Mouse (Mus musculus) liver, adult 2 months (tissue): Measurements from ENCODE around the gene Gramd4. TPM values are rescaled to one million over a fixed set of nuclear protein-coding genes. Genes with fewer than 3 reads are reported as not detected.
"Not testable (repeated sequence)": the region's sequence is repeated elsewhere in the genome, so short reads cannot be mapped to it uniquely, and the experiment has no call there.

Source experiments
- DNase-seq: peaks from one replicate; pipeline ENCODE4 v3.0.0-alpha.2; 2011; ENCODE audit warnings: low read depth, low spot score; ENCODE audit errors: extremely low read depth
- H3K27ac ChIP-seq: fragments of 200-500 bp; replicated peaks from 2 replicates; pipeline ENCODE4 v1.5.1; 2012; ENCODE audit warnings: low read depth, mild to moderate bottlenecking, control low read depth, inconsistent platforms, low read length; ENCODE audit not compliant: insufficient read depth
- H3K27me3 ChIP-seq: fragments of 200-500 bp; 2 replicates; pipeline ENCODE4 v1.6.1; 2012; ENCODE audit warnings: mild to moderate bottlenecking, moderate library complexity, low read length, inconsistent platforms; ENCODE audit not compliant: control insufficient read depth, insufficient read depth
- H3K36me3 ChIP-seq: fragments of 200-500 bp; 2 replicates; pipeline ENCODE4 v1.6.1; 2012; ENCODE audit warnings: low read length, inconsistent platforms; ENCODE audit not compliant: control insufficient read depth, insufficient read depth
- H3K4me1 ChIP-seq: fragments of 200-500 bp; 2 replicates; pipeline ENCODE4 v1.6.1; 2011; ENCODE audit warnings: low read length; ENCODE audit not compliant: control insufficient read depth, insufficient read depth
- H3K4me3 ChIP-seq: fragments of 200-500 bp; 2 replicates; pipeline ENCODE4 v1.5.1; 2011; ENCODE audit warnings: low read depth, mild to moderate bottlenecking, control low read depth, low read length, moderate library complexity; ENCODE audit not compliant: insufficient read depth
- H3K79me2 ChIP-seq: fragments of 200-500 bp; 2 replicates; pipeline ENCODE4 v1.6.1; 2012; ENCODE audit warnings: inconsistent platforms, mild to moderate bottlenecking, low read length, moderate library complexity; ENCODE audit not compliant: control insufficient read depth, insufficient read depth
- H3K9ac ChIP-seq: fragments of 200-500 bp; 2 replicates; pipeline ENCODE4 v1.6.1; 2012; ENCODE audit warnings: low read depth, mild to moderate bottlenecking, control low read depth, inconsistent platforms, low read length
- CTCF ChIP-seq: fragments of 200-500 bp; IDR thresholded peaks from 2 replicates; pipeline ENCODE4 v1.5.1; 2011; ENCODE audit warnings: low read depth, low read length, control low read depth
- POLR2A ChIP-seq: fragments of 200-500 bp; IDR thresholded peaks from 2 replicates; pipeline ENCODE4 v1.6.1; 2011; ENCODE audit warnings: low read length, control low read depth; ENCODE audit not compliant: insufficient read depth; ENCODE audit errors: extremely low read depth
- WGBS: fragments of 180-500 bp; shearing (Covaris S2); methylation state at CpG from one replicate; pipeline ENCODE4 v1.1.7; 2018; 5-methylcytosine and 5-hydroxymethylcytosine counted together
- polyA plus RNA-seq: library from polyadenylated mRNA; depleted of rRNA; stranded (reverse); fragments of >200 nt; gene quantifications from 2 replicates; pipeline ENCODE4 v1.2.3, GENCODE M21; 2012
- total RNA-seq: library from RNA; depleted of rRNA; stranded (reverse); fragments of >200 nt; gene quantifications from 2 replicates; pipeline ENCODE4 v1.2.3, GENCODE M21; 2014

Gramd4 gene
- total and polyA plus RNA-seq, 2 experiments, result 2.4 to 6.0 TPM

DNA sequence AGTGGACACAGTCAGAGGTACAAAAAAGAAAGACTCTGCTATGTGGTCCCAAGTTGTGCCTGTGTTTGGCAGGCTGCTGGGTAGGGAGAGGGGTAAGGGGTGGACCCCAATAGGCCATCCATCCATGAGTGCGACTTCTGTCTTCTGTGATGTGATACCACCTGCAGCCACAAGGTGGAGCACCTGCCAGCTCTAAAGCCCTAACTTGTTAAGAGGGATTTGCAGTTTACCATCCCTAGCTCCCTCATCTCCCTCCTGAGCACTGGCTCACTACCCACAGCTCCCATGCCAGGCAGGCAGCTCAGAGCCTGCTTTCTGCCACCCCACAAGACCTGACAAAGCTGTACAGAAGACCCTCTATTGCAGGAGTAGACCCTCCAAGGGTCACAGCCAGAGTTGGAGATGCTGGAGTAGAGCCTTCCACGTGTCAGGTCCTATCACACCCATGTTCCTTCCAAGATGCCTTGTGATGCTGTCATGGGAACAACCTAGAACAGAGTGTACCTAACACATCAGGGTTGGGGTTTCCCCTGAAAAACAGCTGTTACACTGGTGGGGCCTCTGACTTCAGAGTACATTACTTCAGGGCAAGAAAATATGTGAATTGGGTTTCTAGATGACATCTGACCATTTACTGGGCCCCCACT lies 3.5 kb upstream of the Gramd4 start:
- TF ChIP-seq CTCF (peak; percentile 86), POLR2A (no peak)
- H3K27ac ChIP-seq, result no peak overlapping the region
- H3K36me3 ChIP-seq, result no peaks in the 10 kb centered on the region
- 44% methylated on average over 2 of the region's 2 CpGs for WGBS
- no peak overlapping the region for H3K4me3 ChIP-seq
- no peak overlapping the region for H3K9ac ChIP-seq
- no peaks in the 10 kb centered on the region for H3K27me3 ChIP-seq
- peaks cover 2% of the 10 kb centered on the region for H3K4me1 ChIP-seq
- H3K79me2 ChIP-seq, result peaks cover 3% of the 10 kb centered on the region; the same call in 1 of the 2 replicates
- peak; percentile 47 for DNase-seq

DNA sequence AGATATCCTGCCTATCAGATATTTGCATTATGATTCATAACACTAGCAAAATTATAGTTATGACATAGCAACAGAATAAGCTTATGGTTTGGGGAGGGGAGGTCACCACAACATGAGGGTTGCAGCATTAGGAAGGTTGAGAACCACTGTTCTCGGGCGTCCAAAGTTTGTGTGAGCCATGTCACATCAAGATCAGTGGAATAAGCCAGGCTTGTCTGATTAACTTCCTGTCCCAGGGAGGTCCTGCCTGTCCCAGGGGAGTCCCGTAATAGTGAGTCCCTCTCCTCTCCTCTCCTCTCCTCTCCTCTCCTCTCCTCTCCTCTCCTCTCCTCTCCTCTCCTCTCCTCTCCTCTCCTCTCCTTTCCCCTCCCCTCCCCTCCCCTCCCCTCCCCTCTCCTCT lies 2.6 kb upstream of the Gramd4 start:
- not testable (repeated sequence) for H3K27ac ChIP-seq, H3K79me2 ChIP-seq, H3K4me3 ChIP-seq, H3K27me3 ChIP-seq, H3K9ac ChIP-seq, H3K4me1 ChIP-seq, H3K36me3 ChIP-seq, DNase-seq
- WGBS, result 80% methylated on average over 3 of the region's 3 CpGs

DNA sequence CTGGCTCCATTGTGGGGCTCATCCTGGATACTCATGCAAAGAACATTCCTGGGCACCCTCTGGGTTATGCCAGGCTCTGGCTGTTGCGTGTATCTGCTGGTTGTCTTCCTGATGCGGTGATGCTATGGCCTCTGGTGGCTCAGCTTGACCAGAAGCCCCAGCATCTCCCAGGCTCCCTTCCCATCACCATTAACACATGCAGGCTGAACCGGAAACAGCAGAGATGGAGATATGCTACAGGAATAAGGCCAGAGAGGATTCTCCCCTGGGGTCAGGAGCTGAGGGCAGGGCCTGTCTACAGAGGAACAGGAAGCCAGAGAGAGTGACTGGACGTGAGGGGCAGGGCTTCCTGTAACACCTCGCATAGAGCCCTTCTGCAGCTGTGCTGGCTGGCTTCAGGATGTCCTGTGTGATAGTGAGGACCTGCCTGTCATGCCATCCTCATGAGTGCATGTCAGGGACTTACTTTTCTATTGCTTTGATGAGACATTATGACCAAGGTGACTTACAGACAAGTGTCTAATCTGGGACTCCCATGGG lies 1.2 kb upstream of the Gramd4 start:
- Histone ChIP-seq H3K27ac (no peak overlapping the region), H3K79me2 (peaks cover 4% of the 10 kb centered on the region; the same call in 1 of the 2 replicates), H3K36me3 (no peaks in the 10 kb centered on the region), H3K9ac (no peak overlapping the region), H3K27me3 (no peaks in the 10 kb centered on the region), H3K4me3 (no peak overlapping the region), H3K4me1 (peaks cover 5% of the 10 kb centered on the region)
- TF ChIP-seq POLR2A (no peak), CTCF (no peak)
- WGBS, result 82% methylated on average over 5 of the region's 5 CpGs
- DNase-seq, result no peak

DNA sequence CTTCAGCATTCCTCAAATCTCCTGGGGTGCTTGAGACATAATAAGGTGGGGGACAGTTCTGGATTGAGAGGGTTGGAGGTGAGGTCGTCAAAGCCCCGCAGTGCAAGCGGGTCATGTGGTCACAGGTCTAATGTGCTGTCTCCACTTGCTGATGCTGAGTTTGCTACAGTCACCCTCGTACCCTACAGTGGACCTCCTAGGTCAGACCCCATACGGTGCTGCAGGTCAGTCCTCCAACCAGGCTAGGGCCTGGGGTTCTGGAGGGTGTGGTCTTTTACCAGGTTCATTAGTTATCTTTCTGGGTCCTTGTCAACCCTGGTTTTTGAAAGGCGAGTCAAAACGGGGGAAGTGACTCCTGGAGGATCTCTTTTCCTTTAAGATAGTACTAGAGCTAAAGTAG lies 413 bp downstream of the Gramd4 start:
- H3K4me1 ChIP-seq, result peaks cover 5% of the 10 kb centered on the region
- WGBS, result 32% methylated on average over 7 of the region's 7 CpGs

DNA sequence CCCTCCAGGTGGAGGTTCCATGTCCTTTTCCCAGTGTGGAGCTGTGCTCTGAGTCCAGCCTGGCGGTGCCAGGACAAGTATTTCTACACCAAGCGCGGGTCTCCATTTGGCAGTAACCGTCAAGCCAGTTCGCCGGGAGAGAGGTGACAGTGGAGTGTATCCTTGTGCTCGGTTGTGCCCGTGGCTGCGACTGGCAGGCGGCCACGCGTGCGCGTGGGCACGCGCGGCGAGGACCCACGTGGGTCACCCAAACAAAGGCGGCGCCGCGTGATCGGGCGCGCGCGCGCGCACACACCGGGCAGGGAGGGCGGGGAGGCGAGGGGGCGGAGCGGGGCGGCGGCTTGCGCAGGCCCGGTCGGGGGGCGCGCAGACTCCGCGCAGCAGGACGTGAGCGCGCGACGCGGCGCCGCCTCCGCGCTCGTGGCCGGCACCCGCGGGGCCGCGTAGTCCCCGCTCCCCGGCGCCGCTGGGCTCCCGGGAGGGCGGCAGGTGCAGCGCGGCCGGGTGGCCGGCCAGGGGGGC lies 960 bp downstream of the Gramd4 start:
- H3K4me1 ChIP-seq, result peaks cover 5% of the 10 kb centered on the region
- DNase-seq, result peak; percentile 67
- no peaks in the 10 kb centered on the region for H3K27me3 ChIP-seq
- 0 out of 2 replicates have a peak, but pooled peaks have one; percentile 2 for TF ChIP-seq POLR2A
- TF ChIP-seq CTCF, result no peak
- no peak overlapping the region for H3K27ac ChIP-seq
- H3K4me3 ChIP-seq, result peak overlapping the region; percentile 95
- no peaks in the 10 kb centered on the region for H3K36me3 ChIP-seq
- H3K9ac ChIP-seq, result peak overlapping the region; percentile 97
- WGBS, result 1% methylated on average over 53 of the region's 70 CpGs
- H3K79me2 ChIP-seq, result peaks cover 4% of the 10 kb centered on the region; the same call in 1 of the 2 replicates

More for the DNA sequence above, 413 bp downstream of the Gramd4 start:
- Histone ChIP-seq H3K4me3 (peak overlapping the region; percentile 95; the same call in 1 of the 2 replicates), H3K27me3 (no peaks in the 10 kb centered on the region), H3K36me3 (no peaks in the 10 kb centered on the region), H3K9ac (no peak overlapping the region; the same call in 1 of the 2 replicates), H3K27ac (no peak overlapping the region), H3K79me2 (peaks cover 4% of the 10 kb centered on the region; the same call in 1 of the 2 replicates)
- TF ChIP-seq POLR2A (no peak), CTCF (no peak)
- DNase-seq, result no peak
